Mouse (Mus musculus): Measurements from ENCODE around the gene Vkorc1l1. TPM values are rescaled to one million over a fixed set of nuclear protein-coding genes. Genes with fewer than 3 reads are reported as not detected.

Vkorc1l1 gene
- polyA plus RNA-seq, 1 experiment: 13.2 TPM

- Histone ChIP-seq H3K36me3 (ENCODE audit: control insufficient read depth, insufficient read depth) (no peaks in the 10 kb centered on the region), H3K4me3 (no peak overlapping the region), H3K27me3 (ENCODE audit: control insufficient read depth, insufficient read depth, insufficient read length) (no peaks in the 10 kb centered on the region), H3ac (ENCODE audit: control insufficient read depth, insufficient read length) (no peak overlapping the region), H3K4me2 (ENCODE audit: low read depth) (no peak overlapping the region), H3K79me2 (ENCODE audit: control insufficient read depth, insufficient read depth) (no peaks in the 10 kb centered on the region)
- TF ChIP-seq REST (IDR thresholded peaks at IDR 0.05; ENCODE audit: insufficient read depth, insufficient read length) (no peak), MYOG (IDR thresholded peaks at IDR 0.05; ENCODE audit: control insufficient read depth in 1 of 3, insufficient read depth in 1 of 3, insufficient read length in 2 of 3, low read depth in 2 of 3) (peak in 1 of 3 experiments; percentile 22), TCF12 (IDR thresholded peaks at IDR 0.05; ENCODE audit: insufficient read depth, poor library complexity, severe bottlenecking) (no peak), TCF3 (IDR thresholded peaks at IDR 0.05; ENCODE audit: insufficient read length, low read depth) (no peak)
Measured at GRCm38 (mm10) chr5:129999097-129999496, 57.3 kb downstream of the Vkorc1l1 start.

DNA sequence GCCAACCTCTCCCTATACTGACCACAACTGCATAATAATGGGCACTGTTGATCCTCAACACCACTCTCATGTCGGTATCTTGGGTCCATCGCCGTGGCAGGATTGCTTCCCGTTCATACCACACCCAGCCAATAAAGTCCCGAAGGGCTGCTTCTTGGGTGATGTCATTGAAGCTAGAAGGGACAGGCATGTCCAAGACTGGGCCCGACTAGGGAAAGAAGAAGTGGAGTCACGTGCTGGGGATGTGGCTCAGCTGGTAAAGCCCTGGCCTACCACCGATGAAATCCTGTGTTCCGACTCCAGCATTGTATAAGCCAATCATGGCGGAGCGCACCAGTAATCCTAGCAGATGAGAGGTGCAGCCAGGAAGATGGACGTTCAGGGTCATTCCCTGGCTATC lies 59.0 kb downstream of the Vkorc1l1 start:
- no peak for TF ChIP-seq CEBPB (IDR thresholded peaks at IDR 0.05; ENCODE audit: insufficient read depth, poor library complexity, severe bottlenecking)
- no peak for TF ChIP-seq POLR2AphosphoS2 (IDR thresholded peaks at IDR 0.05; ENCODE audit: insufficient read length, low read depth)
- TF ChIP-seq MAX (IDR thresholded peaks at IDR 0.05; ENCODE audit: low read depth): no peak
- no peak for TF ChIP-seq MYOG (IDR thresholded peaks at IDR 0.05; ENCODE audit: control insufficient read depth in 1 of 3, insufficient read depth in 1 of 3, insufficient read length in 2 of 3, low read depth in 2 of 3)
- no peak for TF ChIP-seq SRF (IDR thresholded peaks at IDR 0.05; ENCODE audit: control insufficient read depth, insufficient read length, low read depth)
- TF ChIP-seq REST (IDR thresholded peaks at IDR 0.05; ENCODE audit: insufficient read depth, insufficient read length): no peak
- no peak for TF ChIP-seq TCF3 (IDR thresholded peaks at IDR 0.05; ENCODE audit: insufficient read length, low read depth)
- TF ChIP-seq POLR2A (IDR thresholded peaks at IDR 0.05; ENCODE audit: insufficient read length, low read depth): no peak
- TF ChIP-seq TCF12 (IDR thresholded peaks at IDR 0.05; ENCODE audit: insufficient read depth, poor library complexity, severe bottlenecking): no peak
- Histone ChIP-seq H3ac (ENCODE audit: control insufficient read depth, insufficient read length) (no peak overlapping the region), H3K4me3 (no peak overlapping the region), H3K36me3 (ENCODE audit: control insufficient read depth, insufficient read depth) (no peaks in the 10 kb centered on the region), H3K4me2 (ENCODE audit: low read depth) (no peak overlapping the region), H3K79me2 (ENCODE audit: control insufficient read depth, insufficient read depth) (no peaks in the 10 kb centered on the region), H3K27me3 (ENCODE audit: control insufficient read depth, insufficient read depth, insufficient read length) (no peaks in the 10 kb centered on the region)

- Histone ChIP-seq H3K4me3 (peak overlapping the region; percentile 49), H3K79me2 (ENCODE audit: control insufficient read depth, insufficient read depth) (no peaks in the 10 kb centered on the region), H3K27me3 (ENCODE audit: control insufficient read depth, insufficient read depth, insufficient read length) (no peaks in the 10 kb centered on the region), H3K4me2 (ENCODE audit: low read depth) (peak overlapping the region; percentile 74), H3K36me3 (ENCODE audit: control insufficient read depth, insufficient read depth) (no peaks in the 10 kb centered on the region), H3ac (ENCODE audit: control insufficient read depth, insufficient read length) (no peak overlapping the region)
- TF ChIP-seq TCF12 (IDR thresholded peaks at IDR 0.05; ENCODE audit: insufficient read depth, poor library complexity, severe bottlenecking) (no peak), USF1 (IDR thresholded peaks at IDR 0.05; ENCODE audit: low read depth) (no peak), MYOD1 (IDR thresholded peaks at IDR 0.05; ENCODE audit: control insufficient read depth in 1 of 3, insufficient read length in 2 of 3, low read depth in 2 of 3) (no peak), MYOG (IDR thresholded peaks at IDR 0.05; ENCODE audit: control insufficient read depth in 1 of 3, insufficient read depth in 1 of 3, insufficient read length in 2 of 3, low read depth in 2 of 3) (no peak), REST (IDR thresholded peaks at IDR 0.05; ENCODE audit: insufficient read depth, insufficient read length) (no peak), SRF (IDR thresholded peaks at IDR 0.05; ENCODE audit: control insufficient read depth, insufficient read length, low read depth) (no peak), POLR2AphosphoS2 (IDR thresholded peaks at IDR 0.05; ENCODE audit: insufficient read length, low read depth) (no peak), POLR2A (IDR thresholded peaks at IDR 0.05; ENCODE audit: insufficient read length, low read depth) (no peak), CEBPB (IDR thresholded peaks at IDR 0.05; ENCODE audit: insufficient read depth, poor library complexity, severe bottlenecking) (no peak), TCF3 (IDR thresholded peaks at IDR 0.05; ENCODE audit: insufficient read length, low read depth) (no peak), E2F4 (IDR thresholded peaks at IDR 0.05; ENCODE audit: insufficient read depth) (no peak), MAX (IDR thresholded peaks at IDR 0.05; ENCODE audit: low read depth) (no peak)
Measured at GRCm38 (mm10) chr5:130001356-130001987, 59.7 kb downstream of the Vkorc1l1 start.

DNA sequence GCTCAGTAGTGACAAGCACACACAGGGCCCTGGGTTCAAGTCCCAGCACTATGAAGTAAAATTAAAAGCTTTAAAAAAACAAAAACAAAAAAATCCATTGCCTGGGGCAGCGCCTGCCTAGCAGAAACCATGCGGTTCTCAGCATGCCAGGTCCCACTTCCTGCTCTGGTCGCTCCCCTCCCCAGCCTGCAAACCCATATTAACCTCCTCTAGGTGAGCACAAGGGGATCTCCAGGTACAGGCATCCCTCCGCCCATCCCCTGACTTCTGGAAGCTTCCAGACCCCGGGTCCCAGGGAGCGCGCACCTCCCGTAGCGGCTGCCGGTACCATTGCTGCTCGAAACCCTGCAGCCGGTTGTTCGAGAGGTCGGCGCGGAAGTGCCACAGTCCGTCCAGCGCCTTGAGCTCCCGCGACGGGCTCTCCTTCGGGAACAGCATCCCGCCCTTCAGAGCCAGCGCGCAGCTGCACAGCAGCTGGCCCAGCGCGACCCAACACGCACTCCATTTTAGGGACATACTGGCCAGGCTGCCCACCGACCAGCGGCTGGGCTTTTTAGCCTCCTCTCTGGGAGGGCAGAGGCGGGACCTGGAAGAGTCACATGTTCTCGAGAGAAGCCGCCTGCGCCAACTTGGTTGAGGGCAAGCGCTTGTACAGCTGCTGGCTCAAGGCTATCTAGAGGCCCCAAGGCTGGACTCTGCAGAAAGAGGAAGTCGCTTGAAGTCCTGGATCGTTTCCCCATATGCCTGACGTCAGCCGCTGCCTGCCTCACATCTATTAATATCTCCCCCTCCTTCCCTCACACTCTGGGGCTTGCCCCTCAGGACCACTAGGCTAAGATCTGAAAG lies 60.8 kb downstream of the Vkorc1l1 start, which contains the start of gene Gusb:
Gene Gusb (minus strand): TSS at position 749 of the 846 bp plus-strand sequence.
- no peaks in the 10 kb centered on the region for H3K36me3 ChIP-seq (ENCODE audit: control insufficient read depth, insufficient read depth)
- peak within 1 kb of the TSS; percentile 18 for H3ac ChIP-seq (ENCODE audit: control insufficient read depth, insufficient read length)
- TF ChIP-seq USF1 (IDR thresholded peaks at IDR 0.05; ENCODE audit: low read depth): peak; percentile 84
- TF ChIP-seq POLR2A (IDR thresholded peaks at IDR 0.05; ENCODE audit: insufficient read length, low read depth): peak; percentile 86
- TF ChIP-seq REST (IDR thresholded peaks at IDR 0.05; ENCODE audit: insufficient read depth, insufficient read length): no peak
- TF ChIP-seq TCF12 (IDR thresholded peaks at IDR 0.05; ENCODE audit: insufficient read depth, poor library complexity, severe bottlenecking): no peak
- TF ChIP-seq POLR2AphosphoS2 (IDR thresholded peaks at IDR 0.05; ENCODE audit: insufficient read length, low read depth): peak; percentile 49
- peak; percentile 8 to 58 (median 52) for TF ChIP-seq MYOG (IDR thresholded peaks at IDR 0.05; ENCODE audit: control insufficient read depth in 1 of 3, insufficient read depth in 1 of 3, insufficient read length in 2 of 3, low read depth in 2 of 3)
- TF ChIP-seq TCF3 (IDR thresholded peaks at IDR 0.05; ENCODE audit: insufficient read length, low read depth): no peak
- no peak for TF ChIP-seq MAX (IDR thresholded peaks at IDR 0.05; ENCODE audit: low read depth)
- no peak for TF ChIP-seq CEBPB (IDR thresholded peaks at IDR 0.05; ENCODE audit: insufficient read depth, poor library complexity, severe bottlenecking)
- peak in 2 of 3 experiments; percentile 38 to 64 for TF ChIP-seq MYOD1 (IDR thresholded peaks at IDR 0.05; ENCODE audit: control insufficient read depth in 1 of 3, insufficient read length in 2 of 3, low read depth in 2 of 3)
- H3K79me2 ChIP-seq (ENCODE audit: control insufficient read depth, insufficient read depth): no peaks in the 10 kb centered on the region
- H3K27me3 ChIP-seq (ENCODE audit: control insufficient read depth, insufficient read depth, insufficient read length): no peaks in the 10 kb centered on the region
- peak within 1 kb of the TSS; percentile 49 for H3K4me3 ChIP-seq
- H3K4me2 ChIP-seq (ENCODE audit: low read depth): peak within 1 kb of the TSS; percentile 74
